Mouse (Mus musculus) thymus, postnatal 4 days (tissue): ENCODE data around the gene Abtb1.

Source experiments
- DNase-seq: peaks from one replicate; pipeline ENCODE4 v3.0.0; 2021

Abtb1 gene

GRCm38 (mm10) chr6:88841781-88842689 lies at the start of gene Abtb1:
Abtb1 (minus strand) TSS chr6:88841984.
- DNase-seq, result peak; percentile 97

GRCm38 (mm10) chr6:88890832-88891231 lies 49.0 kb upstream of the Abtb1 start:
- no peak for DNase-seq

GRCm38 (mm10) chr6:88889410-88890042 lies 47.7 kb upstream of the Abtb1 start:
- DNase-seq, result no peak

GRCm38 (mm10) chr6:88886417-88886967 lies 44.7 kb upstream of the Abtb1 start:
- peak; percentile 77 for DNase-seq

- no peak for DNase-seq
Observed at GRCm38 (mm10) chr6:88885644-88886416, 44.0 kb upstream of the Abtb1 start.

GRCm38 (mm10) chr6:88884690-88885089 lies 42.9 kb upstream of the Abtb1 start:
- DNase-seq, result no peak

GRCm38 (mm10) chr6:88884195-88884594 lies 42.4 kb upstream of the Abtb1 start:
- no peak for DNase-seq

- no peak for DNase-seq
Observed at GRCm38 (mm10) chr6:88881334-88881733, 39.5 kb upstream of the Abtb1 start.

GRCm38 (mm10) chr6:88879471-88879870 lies 37.7 kb upstream of the Abtb1 start:
- no peak for DNase-seq

GRCm38 (mm10) chr6:88874868-88875508 lies 33.2 kb upstream of the Abtb1 start, which contains the start of gene Podxl2:
Podxl2 (minus strand) TSS chr6:88875044.
- peak; percentile 88 for DNase-seq

GRCm38 (mm10) chr6:88873965-88874867 lies 32.4 kb upstream of the Abtb1 start:
- DNase-seq, result peak; percentile 59

GRCm38 (mm10) chr6:88872811-88873210 lies 31.0 kb upstream of the Abtb1 start:
- peak; percentile 63 for DNase-seq

- DNase-seq, result no peak
Observed at GRCm38 (mm10) chr6:88871546-88871945, 29.8 kb upstream of the Abtb1 start.

- no peak for DNase-seq
Observed at GRCm38 (mm10) chr6:88870594-88870993, 28.8 kb upstream of the Abtb1 start.

GRCm38 (mm10) chr6:88869459-88869858 lies 27.7 kb upstream of the Abtb1 start:
- no peak for DNase-seq

- DNase-seq, result no peak
Observed at GRCm38 (mm10) chr6:88865704-88866103, 23.9 kb upstream of the Abtb1 start.

GRCm38 (mm10) chr6:88860914-88861313 lies 19.1 kb upstream of the Abtb1 start:
- peak; percentile 32 for DNase-seq

GRCm38 (mm10) chr6:88858341-88858740 lies 16.6 kb upstream of the Abtb1 start:
- DNase-seq, result no peak

- no peak for DNase-seq
Observed at GRCm38 (mm10) chr6:88857830-88858229, 16.0 kb upstream of the Abtb1 start.

- no peak for DNase-seq
Observed at GRCm38 (mm10) chr6:88857249-88857648, 15.5 kb upstream of the Abtb1 start.

- peak; percentile 69 for DNase-seq
Observed at GRCm38 (mm10) chr6:88855636-88856035, 13.9 kb upstream of the Abtb1 start.
